14 mouse cellular contexts compared by ENCODE assay signal in genomic region chr1:63995828-63996227, GRCm38 (mm10).
DNase-seq lines count a peak whose midpoint lies in the region; ATAC-seq and TF ChIP-seq lines count a peak whose summit lies in the region.
"Had no signal": no experiment of that assay in that cellular context is flagged by ENCODE, and none has a peak within 500 bp of the region (broad histone marks: within the 10 kb centered on the region; RNA-seq: fewer than 3 reads in every experiment).

No protein-coding gene starts in this region.

- H3K36me3 ChIP-seq in heart, embryonic 12.5 days = no peaks in the 10 kb centered on the region
- H3K36me3 ChIP-seq in heart, embryonic 11.5 days (ENCODE audit: control insufficient read depth, insufficient read depth, low read length) = no peaks in the 10 kb centered on the region
- no peaks in the 10 kb centered on the region for H3K36me3 ChIP-seq in embryonic facial prominence, embryonic 15.5 days
- H3K36me3 ChIP-seq: midbrain, embryonic 15.5 days had no signal

- 0 out of 2 replicates have a peak, but pooled peaks have one; percentile 48 for ATAC-seq in heart, embryonic 12.5 days (ENCODE audit: insufficient number of reproducible peaks, low FRiP score)
- no peak for ATAC-seq in heart, embryonic 11.5 days (replicated peaks; ENCODE audit: insufficient number of reproducible peaks, low FRiP score, low TSS enrichment)
- peak; percentile 77 for ATAC-seq in embryonic facial prominence, embryonic 15.5 days (ENCODE audit: insufficient number of reproducible peaks, low FRiP score, low TSS enrichment, low read depth)
- ATAC-seq: midbrain, embryonic 15.5 days had no signal

- no peak overlapping the region for H3K27ac ChIP-seq in heart, embryonic 12.5 days (ENCODE audit: poor library complexity, severe bottlenecking)
- H3K27ac ChIP-seq in heart, embryonic 11.5 days (ENCODE audit: low read depth, low read length) = no peak overlapping the region
- H3K27ac ChIP-seq in embryonic facial prominence, embryonic 15.5 days (replicated peaks) = no peak overlapping the region
- peak overlapping the region; percentile 61; the same call in 1 of the 2 replicates for H3K27ac ChIP-seq in olfactory bulb, adult 2 months (ENCODE audit: insufficient read depth, low read depth, low read length)
- H3K27ac ChIP-seq: macrophage had no signal

- peaks cover 25% of the 10 kb centered on the region for H3K4me1 ChIP-seq in heart, embryonic 12.5 days (replicated peaks)
- peaks cover 16% of the 10 kb centered on the region for H3K4me1 ChIP-seq in heart, embryonic 11.5 days (ENCODE audit: control insufficient read depth, insufficient read depth, low read length)
- peaks cover 7% of the 10 kb centered on the region; the same call in 1 of the 2 replicates for H3K4me1 ChIP-seq in embryonic facial prominence, embryonic 15.5 days
- H3K4me1 ChIP-seq in olfactory bulb, adult 2 months (ENCODE audit: control insufficient read depth, insufficient read depth, low read length) = peaks cover 14% of the 10 kb centered on the region

- no peak for TF ChIP-seq POLR2A in olfactory bulb, adult 2 months (IDR thresholded peaks at IDR 0.05; ENCODE audit: insufficient read depth, low read depth, low read length)

- no peak overlapping the region for H3K9ac ChIP-seq in heart, embryonic 12.5 days
- no peak overlapping the region for H3K9ac ChIP-seq in heart, embryonic 11.5 days (ENCODE audit: low read depth, low read length)
- no peak overlapping the region for H3K9ac ChIP-seq in embryonic facial prominence, embryonic 15.5 days
- H3K9ac ChIP-seq: midbrain, embryonic 15.5 days had no signal

- H3K27me3 ChIP-seq in heart, embryonic 12.5 days (replicated peaks) = no peaks in the 10 kb centered on the region
- H3K27me3 ChIP-seq in heart, embryonic 11.5 days (ENCODE audit: control insufficient read depth, insufficient read depth, low read length) = no peaks in the 10 kb centered on the region
- no peaks in the 10 kb centered on the region for H3K27me3 ChIP-seq in embryonic facial prominence, embryonic 15.5 days
- H3K27me3 ChIP-seq: CH12.LX; midbrain, embryonic 15.5 days had no signal

- DNase-seq in layer of hippocampus, adult 9-11 months = peak; percentile 11
- DNase-seq in layer of hippocampus, adult 11-12 months (ENCODE audit: low spot score) = no peak
- DNase-seq in ovary, adult 18-20 months (ENCODE audit: low spot score) = no peak
- DNase-seq: adrenal gland, postnatal 36 days; heart, postnatal 36 days; lung, adult 2 months; thymus, postnatal 14 days had no signal

- H3K4me2 ChIP-seq in heart, embryonic 12.5 days = no peak overlapping the region
- H3K4me2 ChIP-seq in heart, embryonic 11.5 days = no peak overlapping the region
- no peak overlapping the region for H3K4me2 ChIP-seq in embryonic facial prominence, embryonic 15.5 days (replicated peaks)
- H3K4me2 ChIP-seq: midbrain, embryonic 15.5 days had no signal

- H3K9me3 ChIP-seq in heart, embryonic 12.5 days (replicated peaks) = no peaks in the 10 kb centered on the region
- H3K9me3 ChIP-seq in heart, embryonic 11.5 days (replicated peaks; ENCODE audit: control insufficient read depth, low read length) = no peaks in the 10 kb centered on the region
- H3K9me3 ChIP-seq in embryonic facial prominence, embryonic 15.5 days (replicated peaks) = no peaks in the 10 kb centered on the region
- H3K9me3 ChIP-seq: midbrain, embryonic 15.5 days had no signal

- TF ChIP-seq CTCF in olfactory bulb, adult 2 months (IDR thresholded peaks at IDR 0.05; ENCODE audit: insufficient read depth, low read depth, low read length) = no peak

- H3K4me3 ChIP-seq in heart, embryonic 12.5 days = no peak overlapping the region
- no peak overlapping the region for H3K4me3 ChIP-seq in heart, embryonic 11.5 days (ENCODE audit: low read depth, low read length)
- no peak overlapping the region for H3K4me3 ChIP-seq in embryonic facial prominence, embryonic 15.5 days (replicated peaks)
- no peak overlapping the region for H3K4me3 ChIP-seq in olfactory bulb, adult 2 months (ENCODE audit: insufficient read depth, low read depth, low read length)
- H3K4me3 ChIP-seq: midbrain, embryonic 15.5 days had no signal

- WGBS in heart, embryonic 12.5 days = 9% methylated on average over 4 of the region's 4 CpGs
- 4% methylated on average over 4 of the region's 4 CpGs for WGBS in heart, embryonic 11.5 days (ENCODE audit: insufficient replicate concordance)
- 27% methylated on average over 4 of the region's 4 CpGs for WGBS in embryonic facial prominence, embryonic 15.5 days
- 47% methylated on average over 4 of the region's 4 CpGs for WGBS in olfactory bulb, adult 2 months
